Mouse (Mus musculus): Measurements from ENCODE around the gene Kif21b. TPM values are rescaled to one million over a fixed set of nuclear protein-coding genes. Genes with fewer than 3 reads are reported as not detected.

Gene Kif21b
- polyA plus RNA-seq (2021; fragmentation: Nextera tagmentation): 4.4 and 5.7 TPM in 2 replicates
- long read RNA-seq, experiment 1, partial matches to known transcripts: 8 of 34 reads
- long read RNA-seq, experiment 1, other reads (novel, unspliced or antisense): 26 of 34 reads
- long read RNA-seq, experiment 2, partial matches to known transcripts: 2 of 7 reads
- long read RNA-seq, experiment 2, other reads (novel, unspliced or antisense): 5 of 7 reads

DNA sequence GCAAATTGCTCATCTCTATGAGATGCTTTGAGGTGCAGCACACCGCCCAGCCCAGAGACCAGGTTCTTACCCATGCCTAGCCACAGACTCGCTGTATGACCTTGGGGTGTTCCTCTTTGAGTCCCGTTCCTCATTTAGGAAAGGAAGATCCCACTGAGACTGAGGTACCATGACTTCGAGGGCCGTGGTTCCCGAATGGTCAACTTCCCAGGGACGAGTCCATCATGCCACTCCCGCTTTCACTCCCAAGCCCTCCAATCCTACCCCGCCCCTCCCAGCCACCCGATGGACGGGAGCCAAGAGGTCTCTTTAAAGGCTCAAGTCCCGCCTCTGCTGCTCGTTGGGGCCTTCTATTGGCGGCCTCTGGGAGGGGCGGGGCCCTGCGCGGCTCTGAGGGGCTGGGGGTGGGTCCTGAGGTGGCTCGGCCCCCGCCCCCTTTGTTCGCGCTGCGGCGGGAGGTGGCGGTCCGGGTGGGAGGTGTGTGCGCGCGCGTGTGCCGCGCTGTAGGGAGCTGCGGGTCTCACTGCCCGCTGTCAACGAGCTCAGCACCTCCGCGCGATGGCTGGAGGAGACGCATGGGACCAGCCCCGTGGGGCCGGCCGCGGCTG, at the start of gene Kif21b:
TSS of gene Kif21b (plus strand) at position 439 of the 608 bp plus-strand sequence.

DNA sequence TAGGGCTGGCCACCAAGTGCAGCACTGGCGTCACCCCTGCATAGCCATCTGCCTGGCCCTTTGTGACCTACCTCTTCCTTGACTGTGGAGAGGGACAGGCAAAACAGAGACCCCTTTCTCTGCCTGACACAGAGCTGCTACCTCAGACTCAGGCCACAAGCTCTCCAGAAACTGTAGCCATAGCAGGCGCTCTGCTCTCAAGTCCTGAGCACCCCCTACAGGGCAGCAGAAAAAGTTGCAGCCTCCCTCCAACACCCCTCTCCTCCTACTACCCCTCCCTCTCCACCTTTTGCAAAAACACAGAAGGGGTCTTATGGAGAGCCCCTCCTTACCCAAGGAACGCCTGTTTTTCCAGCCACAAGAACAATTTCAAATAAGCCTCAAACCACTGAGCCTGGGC, 81.6 kb downstream of the Kif21b start, which contains the start of gene Mroh3:
TSS of gene Mroh3 (minus strand) at position 26 of the 400 bp plus-strand sequence.

Other genes starting within 250 kb of the Kif21b start
- 0.03 and 0.07 TPM in 2 replicates for gene Pkp1, start 212.2 kb upstream of the Kif21b start, polyA plus RNA-seq (2021; fragmentation: Nextera tagmentation)
- 1.8 and 2.0 TPM in 2 replicates for gene Igfn1, start 125.0 kb upstream of the Kif21b start, polyA plus RNA-seq (2021; fragmentation: Nextera tagmentation)
- 70.5 and 90.9 TPM in 2 replicates for gene Tmem9, start 123.2 kb upstream of the Kif21b start, polyA plus RNA-seq (2021; fragmentation: Nextera tagmentation)
- gene Ascl5, start 80.6 kb upstream of the Kif21b start, polyA plus RNA-seq (2021; fragmentation: Nextera tagmentation): 0.93 TPM in 1 of 2 replicates, not detected in the other
- gene Cacna1s, start 78.6 kb upstream of the Kif21b start, polyA plus RNA-seq (2021; fragmentation: Nextera tagmentation): 0.55 and 0.83 TPM in 2 replicates
- 0.06 and 0.13 TPM in 2 replicates for gene Mroh3, start 81.4 kb downstream of the Kif21b start, polyA plus RNA-seq (2021; fragmentation: Nextera tagmentation)
- gene Inava, start 102.9 kb downstream of the Kif21b start, polyA plus RNA-seq (2021; fragmentation: Nextera tagmentation): 0.65 and 1.1 TPM in 2 replicates
- gene Gpr25, start 129.5 kb downstream of the Kif21b start, polyA plus RNA-seq (2021; fragmentation: Nextera tagmentation): 4.3 and 9.9 TPM in 2 replicates
- 10.8 and 20.6 TPM in 2 replicates for gene Camsap2, start 214.7 kb downstream of the Kif21b start, polyA plus RNA-seq (2021; fragmentation: Nextera tagmentation)